Mouse (Mus musculus): ENCODE data around the gene Ccdc142. TPM values are rescaled to one million over a fixed set of nuclear protein-coding genes. Genes with fewer than 3 reads are reported as not detected.

Gene Ccdc142
- total RNA-seq (2014; rRNA removed) (3.0 and 3.4 TPM in 2 replicates), polyA plus RNA-seq (2012; rRNA removed) (4.2 and 5.4 TPM in 2 replicates)

DNA sequence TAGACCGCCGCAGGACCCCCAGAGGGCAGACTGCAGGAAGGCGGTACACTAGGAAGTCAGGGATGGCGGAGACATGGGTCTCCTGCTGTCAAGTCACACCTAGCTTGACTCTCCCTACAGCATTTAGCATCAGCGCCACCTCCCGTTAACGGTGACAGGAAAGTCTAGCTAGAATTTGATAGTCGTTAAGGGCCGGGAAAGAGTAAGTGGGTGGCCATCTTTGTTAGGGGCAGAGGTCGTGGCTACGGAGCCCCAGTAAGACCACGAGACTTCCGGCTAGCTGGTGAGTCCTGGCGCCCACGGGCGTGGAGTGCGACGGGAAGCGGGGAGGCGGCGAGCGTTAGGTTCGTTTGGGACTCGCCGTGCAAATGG is at the start of gene Ccdc142, which contains the start of gene Gm42688:
Gene Ccdc142 (plus strand): TSS at position 286 of the 372 bp plus-strand sequence.
Gene Gm42688 (plus strand): TSS at position 302 of the 372 bp plus-strand sequence.
- peak within 1 kb of the TSS; percentile 53 for H3K27ac ChIP-seq (replicated peaks; ENCODE audit: insufficient read depth, low read depth, low read length)
- peaks cover 11% of the 10 kb centered on the region for H3K4me1 ChIP-seq (ENCODE audit: control insufficient read depth, insufficient read depth, low read length)
- no peaks in the 10 kb centered on the region for H3K27me3 ChIP-seq (ENCODE audit: control insufficient read depth, insufficient read depth, low read length)
- WGBS: 1% methylated on average over 25 of the region's 25 CpGs
- H3K9ac ChIP-seq (ENCODE audit: low read depth, low read length): peak within 1 kb of the TSS; percentile 81
- no peaks in the 10 kb centered on the region for H3K79me2 ChIP-seq (ENCODE audit: control insufficient read depth, insufficient read depth, low read length)
- peak; percentile 90 for DNase-seq (ENCODE audit: extremely low read depth, low read depth, low spot score)
- no peaks in the 10 kb centered on the region for H3K36me3 ChIP-seq (ENCODE audit: control insufficient read depth, insufficient read depth, low read length)
- peak within 1 kb of the TSS; percentile 67 for H3K4me3 ChIP-seq (ENCODE audit: insufficient read depth, low read depth, low read length)
- TF ChIP-seq CTCF (IDR thresholded peaks at IDR 0.05; ENCODE audit: low read depth, low read length) (peak; percentile 64), POLR2A (IDR thresholded peaks at IDR 0.05; ENCODE audit: extremely low read depth, insufficient read depth, low read length) (peak; percentile 66; the same call in 1 of the 2 replicates)

DNA sequence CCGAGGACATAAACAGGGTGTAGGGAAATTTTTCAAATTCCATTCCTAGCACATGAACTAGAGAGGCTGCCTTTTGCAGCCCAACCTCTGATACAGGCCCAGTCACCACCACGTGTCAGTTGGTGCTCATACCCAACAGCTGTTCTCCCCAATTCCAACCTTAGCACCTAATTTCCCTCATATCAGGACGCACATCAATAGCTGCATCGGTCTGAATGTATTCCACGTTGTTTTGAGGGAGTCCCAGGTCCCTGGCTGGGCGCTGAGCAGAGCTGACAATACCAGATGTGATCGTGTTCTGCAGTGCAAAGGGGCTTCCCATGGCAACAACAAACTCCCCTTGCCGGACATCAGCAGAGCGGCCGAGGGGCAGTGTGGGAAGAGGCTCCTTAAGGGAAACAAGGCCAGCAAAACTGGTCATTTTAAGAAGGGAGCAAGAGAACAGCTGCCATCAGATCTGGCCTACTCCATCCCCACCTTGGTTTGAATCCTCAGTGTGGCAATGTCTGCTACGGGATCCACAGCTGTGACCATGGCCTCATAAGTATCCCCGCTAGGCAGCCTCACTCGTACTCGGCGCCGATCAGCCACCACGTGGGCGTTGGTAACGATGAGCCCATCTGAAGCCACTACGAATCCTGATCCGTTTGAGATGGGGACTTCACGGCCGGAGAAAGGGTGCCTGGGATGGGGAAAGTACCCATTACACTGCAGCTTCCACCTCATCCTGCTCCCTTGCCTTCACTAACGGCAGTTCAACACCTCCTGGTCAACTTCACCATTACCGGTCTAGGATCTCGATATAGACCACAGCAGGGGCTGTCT is 48.1 kb upstream of the Ccdc142 start:
- Histone ChIP-seq H3K27me3 (ENCODE audit: control insufficient read depth, insufficient read depth, low read length) (no peaks in the 10 kb centered on the region), H3K36me3 (ENCODE audit: control insufficient read depth, insufficient read depth, low read length) (peaks cover 8% of the 10 kb centered on the region), H3K4me3 (ENCODE audit: insufficient read depth, low read depth, low read length) (peak overlapping the region; percentile 92), H3K27ac (replicated peaks; ENCODE audit: insufficient read depth, low read depth, low read length) (no peak overlapping the region), H3K79me2 (ENCODE audit: control insufficient read depth, insufficient read depth, low read length) (peaks cover 17% of the 10 kb centered on the region; the same call in 1 of the 2 replicates), H3K9ac (ENCODE audit: low read depth, low read length) (peak overlapping the region; percentile 71), H3K4me1 (ENCODE audit: control insufficient read depth, insufficient read depth, low read length) (peaks cover 16% of the 10 kb centered on the region)
- WGBS: 14% methylated on average over 26 of the region's 26 CpGs
- DNase-seq (ENCODE audit: extremely low read depth, low read depth, low spot score): no peak
- TF ChIP-seq POLR2A (IDR thresholded peaks at IDR 0.05; ENCODE audit: extremely low read depth, insufficient read depth, low read length): no peak
- no peak for TF ChIP-seq CTCF (IDR thresholded peaks at IDR 0.05; ENCODE audit: low read depth, low read length)

DNA sequence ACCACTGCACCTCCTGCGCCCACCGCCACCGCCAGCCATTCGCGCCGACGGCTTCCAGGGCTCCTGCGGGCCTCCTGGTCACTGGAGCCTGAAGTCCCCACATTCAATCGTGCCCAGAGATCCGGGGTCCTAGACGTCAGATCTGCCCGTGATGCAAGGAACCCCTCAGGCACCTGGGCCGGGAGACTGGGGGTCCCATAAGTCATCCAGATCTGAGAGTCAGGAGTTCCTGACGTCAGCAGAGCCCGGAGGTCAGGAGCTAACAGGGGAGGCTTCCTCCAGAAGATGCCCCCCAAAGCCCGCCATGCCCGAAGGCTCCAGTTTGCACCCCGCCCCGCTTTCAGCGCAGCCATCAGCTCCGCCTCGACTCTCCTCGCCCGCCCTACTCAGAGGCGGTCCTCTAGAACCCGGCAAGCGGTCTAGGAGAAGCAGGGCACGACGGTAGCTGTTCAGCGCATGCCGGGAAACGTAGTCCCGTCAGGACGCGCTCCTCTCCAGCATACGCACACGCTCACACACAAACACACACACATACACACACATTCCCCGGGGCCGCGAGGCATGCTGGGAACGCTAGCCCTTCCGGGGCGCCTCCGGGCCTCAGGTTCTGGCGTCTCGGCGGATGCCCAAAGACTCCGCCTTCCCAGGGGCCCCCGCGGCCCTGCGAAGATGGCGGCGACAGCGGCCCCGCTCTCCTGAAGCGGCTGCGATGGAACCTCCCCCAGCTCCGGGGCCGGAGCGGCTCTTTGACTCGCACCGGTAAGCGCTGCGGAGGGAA is 47.1 kb upstream of the Ccdc142 start, which contains the start of gene Aup1:
Gene Aup1 (plus strand): TSS at position 448 of the 778 bp plus-strand sequence.
- Histone ChIP-seq H3K27me3 (ENCODE audit: control insufficient read depth, insufficient read depth, low read length) (no peaks in the 10 kb centered on the region), H3K4me3 (ENCODE audit: insufficient read depth, low read depth, low read length) (peak within 1 kb of the TSS; percentile 92), H3K79me2 (ENCODE audit: control insufficient read depth, insufficient read depth, low read length) (peaks cover 17% of the 10 kb centered on the region; the same call in 1 of the 2 replicates), H3K36me3 (ENCODE audit: control insufficient read depth, insufficient read depth, low read length) (peaks cover 8% of the 10 kb centered on the region), H3K4me1 (ENCODE audit: control insufficient read depth, insufficient read depth, low read length) (peaks cover 17% of the 10 kb centered on the region), H3K27ac (replicated peaks; ENCODE audit: insufficient read depth, low read depth, low read length) (peak within 1 kb of the TSS; percentile 76), H3K9ac (ENCODE audit: low read depth, low read length) (peak within 1 kb of the TSS; percentile 97)
- TF ChIP-seq POLR2A (IDR thresholded peaks at IDR 0.05; ENCODE audit: extremely low read depth, insufficient read depth, low read length): peak; percentile 76
- no peak for TF ChIP-seq CTCF (IDR thresholded peaks at IDR 0.05; ENCODE audit: low read depth, low read length)
- DNase-seq (ENCODE audit: extremely low read depth, low read depth, low spot score): peak; percentile 97
- under 1% methylated on average over 64 of the region's 64 CpGs for WGBS

DNA sequence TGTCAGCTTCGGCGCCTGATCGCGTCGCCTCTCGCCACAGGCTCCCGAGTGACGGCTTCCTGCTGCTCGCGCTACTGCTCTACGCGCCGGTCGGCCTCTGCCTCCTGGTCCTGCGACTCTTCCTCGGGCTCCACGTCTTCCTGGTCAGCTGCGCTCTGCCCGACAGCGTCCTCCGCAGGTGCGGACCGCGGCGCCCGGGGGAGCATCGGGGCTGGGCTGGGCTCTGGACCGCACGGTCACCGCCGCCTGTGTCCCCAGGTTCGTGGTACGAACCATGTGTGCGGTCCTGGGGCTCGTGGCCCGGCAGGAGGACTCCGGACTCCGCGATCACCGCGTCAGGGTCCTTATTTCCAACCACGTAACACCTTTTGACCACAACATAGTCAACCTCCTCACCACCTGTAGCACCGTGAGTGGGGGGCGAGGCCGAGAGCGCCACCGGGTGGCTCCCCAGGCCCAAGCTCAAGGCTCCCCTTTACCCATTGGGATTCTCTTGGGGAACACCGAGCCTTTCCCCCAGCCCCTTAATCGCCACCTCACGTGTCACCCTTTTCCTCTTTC is 46.5 kb upstream of the Ccdc142 start, which contains the start of gene Htra2:
Gene Htra2 (minus strand): TSS at position 403 of the 561 bp plus-strand sequence.
- Histone ChIP-seq H3K4me1 (ENCODE audit: control insufficient read depth, insufficient read depth, low read length) (peaks cover 17% of the 10 kb centered on the region), H3K4me3 (ENCODE audit: insufficient read depth, low read depth, low read length) (peak within 1 kb of the TSS; percentile 92), H3K27me3 (ENCODE audit: control insufficient read depth, insufficient read depth, low read length) (no peaks in the 10 kb centered on the region), H3K27ac (replicated peaks; ENCODE audit: insufficient read depth, low read depth, low read length) (peak within 1 kb of the TSS; percentile 76), H3K79me2 (ENCODE audit: control insufficient read depth, insufficient read depth, low read length) (peaks cover 17% of the 10 kb centered on the region; the same call in 1 of the 2 replicates), H3K36me3 (ENCODE audit: control insufficient read depth, insufficient read depth, low read length) (peaks cover 8% of the 10 kb centered on the region), H3K9ac (ENCODE audit: low read depth, low read length) (peak within 1 kb of the TSS; percentile 97)
- DNase-seq (ENCODE audit: extremely low read depth, low read depth, low spot score): no peak
- WGBS: under 1% methylated on average over 48 of the region's 50 CpGs
- TF ChIP-seq CTCF (IDR thresholded peaks at IDR 0.05; ENCODE audit: low read depth, low read length) (peak; percentile 42), POLR2A (IDR thresholded peaks at IDR 0.05; ENCODE audit: extremely low read depth, insufficient read depth, low read length) (no peak)

DNA sequence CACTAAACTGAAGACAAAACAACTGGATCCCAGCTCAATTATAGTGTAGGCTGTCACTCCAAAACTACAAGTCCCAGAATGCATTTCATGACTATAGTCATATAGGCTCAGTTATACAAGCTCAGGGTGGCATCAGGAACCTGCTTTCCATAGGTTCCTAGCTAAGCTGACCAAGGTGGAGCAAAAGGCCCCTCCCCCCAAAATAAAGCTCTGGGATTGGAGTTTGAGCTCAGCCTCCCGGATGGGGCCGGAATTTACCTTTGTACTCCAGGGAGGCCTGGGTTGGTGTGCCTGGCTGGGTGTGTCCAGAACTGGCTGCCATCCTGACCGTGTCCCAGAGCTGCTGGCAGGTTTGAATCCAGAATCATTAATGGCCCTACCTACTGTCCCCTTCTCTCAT is 43.6 kb upstream of the Ccdc142 start, which contains the start of gene Dqx1:
Gene Dqx1 (plus strand): TSS at position 55 of the 400 bp plus-strand sequence.
- H3K27me3 ChIP-seq (ENCODE audit: control insufficient read depth, insufficient read depth, low read length): no peaks in the 10 kb centered on the region
- H3K36me3 ChIP-seq (ENCODE audit: control insufficient read depth, insufficient read depth, low read length): peaks cover 8% of the 10 kb centered on the region
- no peak within 1 kb of the TSS; the same call in 1 of the 2 replicates for H3K9ac ChIP-seq (ENCODE audit: low read depth, low read length)
- TF ChIP-seq CTCF (IDR thresholded peaks at IDR 0.05; ENCODE audit: low read depth, low read length): no peak
- 0 out of 2 replicates have a peak, but pooled peaks have one; percentile 25 for TF ChIP-seq POLR2A (IDR thresholded peaks at IDR 0.05; ENCODE audit: extremely low read depth, insufficient read depth, low read length)
- peaks cover 17% of the 10 kb centered on the region; the same call in 1 of the 2 replicates for H3K79me2 ChIP-seq (ENCODE audit: control insufficient read depth, insufficient read depth, low read length)
- H3K27ac ChIP-seq (replicated peaks; ENCODE audit: insufficient read depth, low read depth, low read length): peak within 1 kb of the TSS; percentile 40
- 14% methylated on average over 3 of the region's 3 CpGs for WGBS
- H3K4me1 ChIP-seq (ENCODE audit: control insufficient read depth, insufficient read depth, low read length): peaks cover 17% of the 10 kb centered on the region
- DNase-seq (ENCODE audit: extremely low read depth, low read depth, low spot score): peak; percentile 85
- H3K4me3 ChIP-seq (ENCODE audit: insufficient read depth, low read depth, low read length): peak within 1 kb of the TSS; percentile 1; the same call in 1 of the 2 replicates
